Comparison of ENCODE assay signal across 7 mouse cellular contexts in the genomic region with DNA sequence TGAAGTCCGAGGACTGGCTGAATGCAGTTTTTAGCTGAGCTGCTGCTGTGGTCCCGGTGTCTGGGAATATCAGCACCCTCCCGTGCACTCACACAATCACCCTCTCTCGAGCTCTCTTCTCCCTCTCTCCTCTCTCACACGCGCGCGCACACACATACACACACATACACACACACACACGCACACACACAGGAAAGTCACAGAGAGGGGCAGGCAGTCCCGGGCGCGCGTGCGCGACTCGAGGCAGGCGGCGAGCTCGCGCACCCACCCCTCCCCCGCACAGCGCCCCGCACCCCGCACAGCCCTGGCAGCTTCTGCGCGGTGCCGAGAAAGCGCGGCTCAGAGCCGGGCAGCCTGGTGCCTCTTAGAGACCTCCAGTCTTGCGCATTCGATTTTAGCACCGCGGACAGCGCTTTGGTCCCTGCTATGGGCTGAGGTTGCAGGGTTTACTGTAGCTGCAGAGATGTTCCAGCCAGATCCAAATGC. TPM values are rescaled to one million over a fixed set of nuclear protein-coding genes. Genes with fewer than 3 reads are reported as not detected.
DNase-seq lines count a peak whose midpoint lies in the region; ATAC-seq and TF ChIP-seq lines count a peak whose summit lies in the region.

A gene (minus strand): TSS at position 240 of the 486 bp plus-strand sequence.

- H3K36me3 ChIP-seq in intestine, postnatal 0 days (ENCODE audit: control insufficient read depth, insufficient read depth) = no peaks in the 10 kb centered on the region
- no peaks in the 10 kb centered on the region for H3K36me3 ChIP-seq in midbrain, embryonic 16.5 days (ENCODE audit: control insufficient read depth, insufficient read depth, low read length)
- H3K36me3 ChIP-seq in stomach, postnatal 0 days (ENCODE audit: control insufficient read depth, insufficient read depth, low read length) = no peaks in the 10 kb centered on the region

- no peaks in the 10 kb centered on the region; the same call in 1 of the 2 replicates for H3K4me1 ChIP-seq in intestine, postnatal 0 days (replicated peaks; ENCODE audit: control insufficient read depth, insufficient read depth, low read length)
- H3K4me1 ChIP-seq in midbrain, embryonic 16.5 days (ENCODE audit: control insufficient read depth, insufficient read depth, low read length) = peaks cover 19% of the 10 kb centered on the region
- no peaks in the 10 kb centered on the region for H3K4me1 ChIP-seq in stomach, postnatal 0 days (replicated peaks; ENCODE audit: control insufficient read depth, insufficient read depth)

- no peaks in the 10 kb centered on the region for H3K9me3 ChIP-seq in intestine, postnatal 0 days (ENCODE audit: control insufficient read depth)
- no peaks in the 10 kb centered on the region for H3K9me3 ChIP-seq in midbrain, embryonic 16.5 days (replicated peaks; ENCODE audit: control insufficient read depth, low read length, poor library complexity, severe bottlenecking)
- H3K9me3 ChIP-seq in stomach, postnatal 0 days (ENCODE audit: control insufficient read depth, low read length) = no peaks in the 10 kb centered on the region

- WGBS in intestine, postnatal 0 days = under 1% methylated on average over 35 of the region's 35 CpGs
- WGBS in midbrain, embryonic 16.5 days = under 1% methylated on average over 30 of the region's 35 CpGs
- 1% methylated on average over 27 of the region's 35 CpGs for WGBS in stomach, postnatal 0 days

- peak; percentile 79 for ATAC-seq in common myeloid progenitor, adult 5-6 weeks (replicated peaks; ENCODE audit: low read depth, poor library complexity, severe bottlenecking)
- peak; percentile 73 for ATAC-seq in intestine, postnatal 0 days
- peak; percentile 94 for ATAC-seq in midbrain, embryonic 16.5 days
- peak; percentile 80; the same call in 1 of the 2 replicates for ATAC-seq in stomach, postnatal 0 days (ENCODE audit: low FRiP score, low TSS enrichment)

- H3K4me3 ChIP-seq in intestine, postnatal 0 days (ENCODE audit: low read depth, low read length) = peak within 1 kb of the TSS; percentile 35
- H3K4me3 ChIP-seq in midbrain, embryonic 16.5 days (ENCODE audit: low read depth, low read length) = peak within 1 kb of the TSS; percentile 72
- H3K4me3 ChIP-seq in stomach, postnatal 0 days (ENCODE audit: low read depth, low read length) = peak within 1 kb of the TSS; percentile 28

- no peak within 1 kb of the TSS for H3K27ac ChIP-seq in intestine, postnatal 0 days (ENCODE audit: low read depth, low read length)
- peak within 1 kb of the TSS; percentile 97 for H3K27ac ChIP-seq in midbrain, embryonic 16.5 days (ENCODE audit: low read length)
- no peak within 1 kb of the TSS for H3K27ac ChIP-seq in stomach, postnatal 0 days (replicated peaks)

- peaks cover 27% of the 10 kb centered on the region for H3K27me3 ChIP-seq in intestine, postnatal 0 days (replicated peaks; ENCODE audit: control insufficient read depth, insufficient read depth, low read length)
- no peaks in the 10 kb centered on the region for H3K27me3 ChIP-seq in midbrain, embryonic 16.5 days (ENCODE audit: control insufficient read depth, insufficient read depth, low read depth, low read length)
- peaks cover 3% of the 10 kb centered on the region; the same call in 1 of the 2 replicates for H3K27me3 ChIP-seq in stomach, postnatal 0 days (ENCODE audit: control insufficient read depth, insufficient read depth, low read length)

- peak within 1 kb of the TSS; percentile 72 for H3K4me2 ChIP-seq in intestine, postnatal 0 days (replicated peaks; ENCODE audit: low read depth)
- peak within 1 kb of the TSS; percentile 55 for H3K4me2 ChIP-seq in midbrain, embryonic 16.5 days (ENCODE audit: low read length)
- peak within 1 kb of the TSS; percentile 43 for H3K4me2 ChIP-seq in stomach, postnatal 0 days (replicated peaks; ENCODE audit: low read depth)

- 0 out of 2 replicates have a peak, but pooled peaks have one; percentile 4 for TF ChIP-seq CTCF in intestine, postnatal 0 days (IDR thresholded peaks at IDR 0.05; ENCODE audit: low read depth)
- no peak for TF ChIP-seq CTCF in stomach, postnatal 0 days (IDR thresholded peaks at IDR 0.05; ENCODE audit: low read depth)

- intact Hi-C loops in left cerebral cortex, postnatal 25 days (cut with DNase I) = loop anchor here (2.0 to 10.0 kb wide), 9 partner anchors 75 to 1124 kb away; a partner anchor contains a TSS

- DNase-seq in adrenal gland, postnatal 10 days = peak; percentile 88
- peak; percentile 19 to 75 for DNase-seq in gastrocnemius, postnatal 4 days (ENCODE audit: low spot score in 2 of 2)
- DNase-seq in left cerebral cortex, postnatal 25 days (ENCODE audit: low spot score in 2 of 2) = peak; percentile 94 to 95
- peak; percentile 77 for DNase-seq in stomach, postnatal 0 days (ENCODE audit: low spot score)

- H3K9ac ChIP-seq in intestine, postnatal 0 days (ENCODE audit: low read depth, low read length) = no peak within 1 kb of the TSS
- H3K9ac ChIP-seq in midbrain, embryonic 16.5 days (ENCODE audit: low read depth, low read length) = peak within 1 kb of the TSS; percentile 90
- H3K9ac ChIP-seq in stomach, postnatal 0 days (ENCODE audit: low read length) = no peak within 1 kb of the TSS

- TF ChIP-seq EP300 in stomach, postnatal 0 days (optimal IDR thresholded peaks at IDR 0.05) = no peak

RNA-seq across cellular contexts. Expression of the gene that starts here (rescaled TPM):
- total RNA-seq in adrenal gland, postnatal 10 days (2021) = 10 to 100 TPM in 1 of 2 experiments, 1 to 10 TPM in 1; 8.5 to 11.5 TPM
- total RNA-seq in common myeloid progenitor, adult 5-6 weeks (2017) = not detected in 2 replicates
- under 1 TPM; 0.34 to 0.49 TPM for total RNA-seq in gastrocnemius, postnatal 4 days (2021)
- 0.76 and 0.93 TPM in 2 replicates for polyA plus RNA-seq in intestine, postnatal 0 days (2015; fragmentation: Nextera tagmentation; extraction: Ambion mirVana)
- total RNA-seq in left cerebral cortex, postnatal 25 days (2021) = 100 to 1,000 TPM; 508 to 515 TPM
- 241 and 261 TPM in 2 replicates for polyA plus RNA-seq in midbrain, embryonic 16.5 days (2015; fragmentation: Nextera tagmentation; extraction: Ambion mirVana)
- polyA plus RNA-seq in stomach, postnatal 0 days (2015; fragmentation: Nextera tagmentation; extraction: Ambion mirVana) = 0.96 and 1.1 TPM in 2 replicates

Comparison
In these comparisons a context has a peak if more than half of its experiments do, and no peak if none do; other contexts are left out.
1. RNA of the gene that starts here (total RNA-seq): 508 to 515 TPM in left cerebral cortex, postnatal 25 days; 8.5 to 11.5 TPM in adrenal gland, postnatal 10 days, 0.34 to 0.49 TPM in gastrocnemius, postnatal 4 days and not detected in common myeloid progenitor, adult 5-6 weeks; every median in the first group is over 10 times any median in the second.
2. RNA of the gene that starts here (polyA plus RNA-seq): 241 to 261 TPM in midbrain, embryonic 16.5 days; 0.96 to 1.1 TPM in stomach, postnatal 0 days and 0.76 to 0.93 TPM in intestine, postnatal 0 days; every median in the first group is over 100 times any median in the second.
3. Peak in ATAC-seq in common myeloid progenitor, adult 5-6 weeks; RNA of the gene not detected or under 1 TPM.
4. Peak in DNase-seq in gastrocnemius, postnatal 4 days; RNA of the gene not detected or under 1 TPM.
5. Peak in ATAC-seq, H3K4me3 ChIP-seq and H3K4me2 ChIP-seq in intestine, postnatal 0 days; RNA of the gene not detected or under 1 TPM.
6. Peak in every context shown above with its lines, with median percentiles within 50 percentile points of each other: DNase-seq, ATAC-seq, H3K4me2 ChIP-seq and H3K4me3 ChIP-seq.